Mouse (Mus musculus) small intestine, adult 2 months (tissue): ENCODE data around the gene Glis3. TPM values are rescaled to one million over a fixed set of nuclear protein-coding genes. Genes with fewer than 3 reads are reported as not detected.
A peak's percentile ranks its signal among the peaks of the same experiment; 100 is the strongest.

Experiments
- H3K27ac ChIP-seq: fragments of 200-500 bp; 2 replicates; pipeline ENCODE4 v1.5.1; 2012; ENCODE audit warnings: low read depth, low read length, control low read depth, inconsistent platforms; ENCODE audit not compliant: insufficient read depth
- H3K27me3 ChIP-seq: fragments of 200-500 bp; 2 replicates; pipeline ENCODE4 v1.6.1; 2012; ENCODE audit warnings: mild to moderate bottlenecking, moderate library complexity, low read length, inconsistent platforms; ENCODE audit not compliant: control insufficient read depth, insufficient read depth
- H3K36me3 ChIP-seq: fragments of 200-500 bp; 2 replicates; pipeline ENCODE4 v1.6.1; 2012; ENCODE audit warnings: mild to moderate bottlenecking, low read length, control low read depth, inconsistent platforms; ENCODE audit not compliant: control insufficient read depth, insufficient read depth
- H3K4me1 ChIP-seq: fragments of 200-500 bp; 2 replicates; pipeline ENCODE4 v1.6.1; 2012; ENCODE audit warnings: low read length, inconsistent platforms, mixed read lengths; ENCODE audit not compliant: control insufficient read depth, insufficient read depth, insufficient read length
- H3K4me3 ChIP-seq: fragments of 200-500 bp; 2 replicates; pipeline ENCODE4 v1.5.1; 2012; ENCODE audit warnings: low read depth, mild to moderate bottlenecking, control low read depth, inconsistent platforms, low read length, moderate library complexity
- CTCF ChIP-seq: fragments of 200-500 bp; IDR thresholded peaks from 2 replicates; pipeline ENCODE4 v1.5.1; 2012; ENCODE audit warnings: low read depth, mild to moderate bottlenecking, control low read depth, inconsistent platforms, low read length, moderate library complexity, mixed read lengths; ENCODE audit not compliant: insufficient replicate concordance, insufficient read length; ENCODE audit errors: extremely low read depth
- POLR2A ChIP-seq: fragments of 200-500 bp; IDR thresholded peaks from 2 replicates; pipeline ENCODE4 v1.6.1; 2012; ENCODE audit warnings: low read depth, mild to moderate bottlenecking, control low read depth, inconsistent platforms, low read length, moderate library complexity
- WGBS: fragments of 180-500 bp; shearing (Covaris S2); methylation state at CpG from one replicate; pipeline ENCODE4 v1.1.7; 2018; 5-methylcytosine and 5-hydroxymethylcytosine counted together
- polyA plus RNA-seq: library from polyadenylated mRNA; depleted of rRNA; stranded (reverse); fragments of >200 nt; gene quantifications from 2 replicates; pipeline ENCODE4 v1.2.3, GENCODE M21; 2012

The Glis3 gene
- polyA plus RNA-seq, 1 experiment = 1.6 TPM

DNA sequence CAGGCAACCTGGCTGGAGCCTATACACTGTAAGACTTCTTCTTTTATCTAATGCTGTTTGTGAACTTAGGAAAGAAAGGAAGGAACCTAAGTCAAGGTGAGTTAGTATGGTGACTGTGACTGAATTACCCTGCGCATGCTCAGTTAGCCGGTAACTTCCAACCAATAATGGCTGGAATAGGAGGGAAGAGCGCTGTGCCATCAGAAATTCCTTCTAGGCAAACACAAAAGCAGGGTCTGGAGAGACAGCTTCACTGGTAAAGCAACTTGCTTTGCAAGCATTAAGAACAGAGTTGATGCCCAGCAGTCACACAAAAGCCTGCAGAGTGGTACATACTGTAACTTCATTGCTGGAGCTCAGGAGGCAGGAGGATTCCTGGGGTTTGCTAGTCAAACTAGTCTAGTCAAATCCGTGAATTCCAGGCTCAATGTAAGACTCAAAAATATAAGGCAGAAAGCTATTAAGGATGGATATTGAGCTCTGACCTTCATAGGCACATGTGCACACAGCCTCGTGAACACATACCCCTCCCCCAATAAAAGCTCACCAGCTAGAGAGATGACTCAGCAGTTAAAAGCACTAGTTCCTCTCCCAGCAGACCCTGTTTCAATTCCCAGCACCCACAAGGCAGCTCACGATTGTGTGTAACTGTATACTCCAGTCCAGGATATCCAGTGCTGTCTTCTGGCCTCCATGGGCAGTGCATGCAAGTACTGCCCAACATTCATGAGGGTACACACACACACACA lies 124.5 kb downstream of the Glis3 start:
- no peaks in the 10 kb centered on the region for H3K36me3 ChIP-seq
- H3K27me3 ChIP-seq = no peaks in the 10 kb centered on the region
- H3K27ac ChIP-seq = no peak overlapping the region
- no peak for TF ChIP-seq POLR2A
- no peak for TF ChIP-seq CTCF
- H3K4me3 ChIP-seq = no peak overlapping the region
- 85% methylated on average over 6 of the region's 6 CpGs for WGBS
- no peaks in the 10 kb centered on the region for H3K4me1 ChIP-seq

DNA sequence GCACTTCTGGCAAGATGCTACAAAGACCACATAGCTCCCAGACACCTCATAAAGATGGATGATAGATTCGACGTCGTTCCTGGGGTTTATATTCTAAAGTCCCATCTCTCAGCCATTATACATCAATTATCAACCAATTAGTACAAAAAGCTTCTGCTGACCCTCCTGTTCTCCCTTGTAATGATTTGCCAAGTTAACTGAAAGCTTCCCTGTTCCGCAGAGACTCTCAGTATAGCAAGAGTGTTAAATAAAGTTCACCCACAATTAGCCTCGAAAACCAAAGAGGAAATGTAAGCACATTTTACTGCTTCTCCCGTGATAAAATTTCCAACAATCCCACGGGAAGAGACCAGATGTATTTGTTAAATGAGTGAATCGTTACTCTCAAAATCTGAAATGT lies 129.3 kb downstream of the Glis3 start:
- Histone ChIP-seq H3K36me3 (no peaks in the 10 kb centered on the region), H3K27ac (no peak overlapping the region), H3K4me1 (no peaks in the 10 kb centered on the region), H3K27me3 (no peaks in the 10 kb centered on the region), H3K4me3 (no peak overlapping the region)
- TF ChIP-seq POLR2A = no peak
- no peak for TF ChIP-seq CTCF
- 29% methylated on average over 8 of the region's 8 CpGs for WGBS

DNA sequence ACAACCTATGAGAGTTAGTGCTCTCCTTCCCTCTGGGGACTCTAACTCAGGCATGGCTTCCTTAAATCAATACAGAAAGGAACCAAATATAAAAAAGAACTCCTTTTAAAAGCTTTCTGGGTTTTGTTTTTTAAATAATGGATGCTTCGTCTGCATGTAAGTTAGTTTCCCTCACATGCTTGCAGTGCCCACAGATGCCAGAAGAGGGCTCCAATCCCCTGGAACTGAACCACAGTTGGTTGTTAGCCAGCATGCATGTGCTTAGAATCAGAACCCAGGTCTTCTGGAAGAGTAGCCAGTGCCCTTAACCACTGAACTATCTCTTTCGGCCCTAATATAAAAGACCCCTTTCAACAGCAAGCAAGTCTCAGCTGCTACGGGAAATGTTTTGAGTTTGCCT lies 132.9 kb downstream of the Glis3 start:
- TF ChIP-seq CTCF = peak; percentile 38; the same call in 1 of the 2 replicates
- no peak for TF ChIP-seq POLR2A
- Histone ChIP-seq H3K4me1 (no peaks in the 10 kb centered on the region), H3K4me3 (no peak overlapping the region), H3K36me3 (no peaks in the 10 kb centered on the region), H3K27me3 (no peaks in the 10 kb centered on the region), H3K27ac (no peak overlapping the region)
- 96% methylated on average over 3 of the region's 3 CpGs for WGBS

DNA sequence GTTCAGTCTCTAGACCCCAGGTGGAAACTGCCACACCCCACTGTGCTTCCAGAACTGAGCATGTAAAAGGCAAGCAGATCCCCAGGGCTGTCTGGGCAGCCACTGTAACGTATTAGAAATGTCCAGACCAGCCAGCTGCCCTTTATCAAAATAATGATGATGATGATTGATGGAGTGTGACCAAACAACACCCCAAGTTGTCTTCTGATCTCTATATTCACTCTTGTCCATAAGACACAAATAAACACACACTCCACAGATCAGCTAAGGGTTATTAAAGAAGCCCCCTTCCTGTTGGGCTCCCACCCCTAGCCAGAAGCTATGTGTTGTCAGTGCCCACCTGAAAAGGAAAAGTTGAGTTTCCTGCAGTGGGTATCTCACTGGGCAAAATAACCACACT lies 134.4 kb downstream of the Glis3 start:
- Histone ChIP-seq H3K36me3 (no peaks in the 10 kb centered on the region), H3K27ac (no peak overlapping the region), H3K4me1 (no peaks in the 10 kb centered on the region), H3K27me3 (no peaks in the 10 kb centered on the region), H3K4me3 (no peak overlapping the region)
- TF ChIP-seq CTCF = no peak
- no peak for TF ChIP-seq POLR2A
- 54% methylated on average over 1 of the region's 1 CpGs for WGBS

DNA sequence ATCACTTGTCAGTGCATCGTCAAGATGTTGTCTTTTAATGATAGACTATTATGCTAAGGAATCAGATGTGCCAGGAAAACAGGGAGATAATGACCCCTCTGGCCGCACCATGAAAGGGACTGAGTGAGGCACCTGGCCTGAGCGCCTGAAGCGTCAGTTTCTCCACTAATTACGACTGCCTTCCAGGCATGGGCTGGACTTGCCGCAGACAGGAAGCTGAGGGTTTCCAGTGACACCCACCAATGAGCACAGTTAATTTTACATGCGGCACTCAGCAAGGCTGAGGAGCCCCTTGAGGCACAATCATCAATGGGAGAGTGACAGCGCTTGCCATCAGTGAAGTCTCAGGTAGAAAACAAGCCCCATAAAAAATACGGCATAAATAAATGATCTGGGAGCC lies 141.1 kb downstream of the Glis3 start:
- Histone ChIP-seq H3K36me3 (no peaks in the 10 kb centered on the region), H3K4me1 (no peaks in the 10 kb centered on the region), H3K27ac (no peak overlapping the region), H3K27me3 (no peaks in the 10 kb centered on the region), H3K4me3 (no peak overlapping the region)
- TF ChIP-seq CTCF = no peak
- no peak for TF ChIP-seq POLR2A
- 80% methylated on average over 9 of the region's 9 CpGs for WGBS

DNA sequence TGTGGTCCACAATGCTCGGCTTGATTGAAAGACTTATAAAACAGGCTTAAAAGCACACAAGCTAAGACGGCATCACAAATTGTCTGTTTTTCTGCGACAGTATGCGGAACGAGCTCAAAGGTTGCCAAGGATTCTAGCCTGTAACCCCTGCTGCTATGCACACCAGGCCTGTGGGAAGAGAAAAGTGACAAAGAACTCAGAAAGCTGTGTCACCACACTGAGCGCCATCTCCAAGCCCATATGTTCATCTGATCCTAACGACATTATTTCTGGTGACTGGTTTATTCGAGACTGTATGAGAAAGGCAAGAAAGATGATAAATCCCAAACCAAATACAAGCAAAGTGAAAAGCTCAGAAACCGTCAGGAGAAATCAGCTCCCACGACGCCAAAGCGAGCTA lies 144.9 kb downstream of the Glis3 start:
- no peak overlapping the region for H3K27ac ChIP-seq
- no peaks in the 10 kb centered on the region for H3K4me1 ChIP-seq
- H3K27me3 ChIP-seq = no peaks in the 10 kb centered on the region
- TF ChIP-seq POLR2A = no peak
- TF ChIP-seq CTCF = no peak
- H3K4me3 ChIP-seq = no peak overlapping the region
- WGBS = 91% methylated on average over 12 of the region's 12 CpGs
- no peaks in the 10 kb centered on the region for H3K36me3 ChIP-seq

DNA sequence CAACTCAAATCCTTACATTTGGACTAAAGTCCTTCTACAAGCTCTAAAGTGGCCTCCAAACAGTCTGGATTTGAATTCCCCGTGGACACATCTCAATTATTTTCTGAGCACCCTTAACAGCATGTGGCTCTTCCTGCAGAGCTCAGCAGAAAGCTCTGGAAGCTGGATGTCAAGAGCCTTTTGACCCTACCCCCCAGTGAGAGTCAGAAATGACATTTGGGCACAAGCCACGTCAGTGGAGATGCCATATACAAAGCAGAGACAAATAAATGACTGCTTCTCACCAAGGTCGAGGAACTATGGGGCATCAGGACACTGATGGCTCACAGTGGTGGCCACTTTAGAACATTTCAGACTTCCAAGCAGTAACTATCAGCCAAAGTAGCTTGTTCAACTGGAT lies 146.3 kb downstream of the Glis3 start:
- H3K4me3 ChIP-seq = no peak overlapping the region
- H3K4me1 ChIP-seq = no peaks in the 10 kb centered on the region
- no peaks in the 10 kb centered on the region for H3K36me3 ChIP-seq
- 67% methylated on average over 3 of the region's 3 CpGs for WGBS
- H3K27ac ChIP-seq = no peak overlapping the region
- TF ChIP-seq CTCF = no peak
- no peak for TF ChIP-seq POLR2A
- H3K27me3 ChIP-seq = no peaks in the 10 kb centered on the region

DNA sequence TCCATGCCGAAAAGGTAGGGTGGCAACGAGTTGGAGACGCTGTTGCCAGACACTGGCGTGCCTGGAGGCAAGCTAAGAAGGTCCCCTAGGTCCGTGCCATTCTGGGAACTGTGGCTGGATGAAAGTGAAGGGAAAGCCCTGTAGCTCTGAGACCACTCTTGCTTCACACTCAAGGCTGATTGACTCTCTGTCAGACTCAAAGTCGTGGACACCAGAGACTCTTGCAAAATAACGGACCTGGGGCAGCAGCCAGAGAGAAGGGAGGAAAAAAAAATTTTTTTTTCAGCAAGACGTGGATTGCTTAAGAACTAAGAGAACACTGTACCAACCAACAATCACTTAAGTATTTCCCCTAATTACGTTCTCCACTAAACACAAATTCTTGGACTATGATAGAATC lies 148.1 kb downstream of the Glis3 start:
- H3K36me3 ChIP-seq = no peaks in the 10 kb centered on the region
- H3K4me1 ChIP-seq = no peaks in the 10 kb centered on the region
- no peak overlapping the region for H3K27ac ChIP-seq
- no peak overlapping the region for H3K4me3 ChIP-seq
- H3K27me3 ChIP-seq = no peaks in the 10 kb centered on the region
- 80% methylated on average over 9 of the region's 9 CpGs for WGBS
- TF ChIP-seq POLR2A (no peak), CTCF (no peak)
